Mouse (Mus musculus) midbrain, postnatal 0 days (tissue): ENCODE results near the gene Slc25a19. TPM values are rescaled to one million over a fixed set of nuclear protein-coding genes. Genes with fewer than 3 reads are reported as not detected.

Source experiments
- ATAC-seq: fragments of 200-750 bp; cut with Nextera tagmentation; 2 replicates; pipeline ENCODE4 v1.8.0; 2017; ENCODE audit warnings: moderate number of reproducible peaks, mild to moderate bottlenecking, moderate TSS enrichment, moderate library complexity; ENCODE audit not compliant: low FRiP score
- DNase-seq: peaks from one replicate; pipeline ENCODE4 v3.0.0-alpha.2; 2015; ENCODE audit warnings: low spot score
- H3K27ac ChIP-seq: fragments of 300-500 bp; sonication (generic); 2 replicates; pipeline ENCODE4 v1.5.1; 2014; ENCODE audit warnings: low read depth, mild to moderate bottlenecking, low read length, mixed read lengths
- H3K27me3 ChIP-seq: fragments of 300-500 bp; sonication (generic); 2 replicates; pipeline ENCODE4 v1.6.1; 2014; ENCODE audit warnings: low read length, control low read depth, mixed read lengths; ENCODE audit not compliant: insufficient read depth
- H3K36me3 ChIP-seq: fragments of 300-500 bp; sonication (generic); 2 replicates; pipeline ENCODE4 v1.6.1; 2014; ENCODE audit warnings: low read length, control low read depth, mixed read lengths; ENCODE audit not compliant: insufficient read depth
- H3K4me1 ChIP-seq: fragments of 300-500 bp; sonication (generic); 2 replicates; pipeline ENCODE4 v1.6.1; 2014; ENCODE audit warnings: mild to moderate bottlenecking, control low read depth, antibody characterized with exemption, low read length, mixed read lengths; ENCODE audit not compliant: insufficient read depth
- H3K4me2 ChIP-seq: fragments of 300-500 bp; sonication (generic); 2 replicates; pipeline ENCODE4 v1.6.1; 2014; ENCODE audit warnings: low read depth, mild to moderate bottlenecking, low read length, mixed read lengths; ENCODE audit not compliant: poor library complexity, severe bottlenecking
- H3K4me3 ChIP-seq: fragments of 300-500 bp; sonication (generic); 2 replicates; pipeline ENCODE4 v1.5.1; 2014; ENCODE audit warnings: low read depth, mild to moderate bottlenecking, low read length, moderate library complexity
- H3K9ac ChIP-seq: fragments of 300-500 bp; sonication (generic); replicated peaks from 2 replicates; pipeline ENCODE4 v1.6.1; 2014; ENCODE audit warnings: mild to moderate bottlenecking, low read length, moderate library complexity, mixed read lengths; ENCODE audit not compliant: poor library complexity, severe bottlenecking
- H3K9me3 ChIP-seq: fragments of 300-500 bp; sonication (generic); 2 replicates; pipeline ENCODE4 v1.6.1; 2016; ENCODE audit warnings: low read length, control low read depth
- CTCF ChIP-seq: IDR thresholded peaks from 2 replicates; pipeline ENCODE4 v1.5.1; 2016; ENCODE audit warnings: antibody characterized with exemption, mild to moderate bottlenecking
- whole genome bisulfite sequencing: fragments of 180-500 bp; shearing (Covaris S2); extraction: QIAGEN DNeasy Blood & Tissue Kit; methylation state at CpG from one replicate; pipeline ENCODE4 v1.1.7; 2014; 5-methylcytosine and 5-hydroxymethylcytosine counted together
- polyA plus RNA-seq: library from polyadenylated mRNA; unstranded; fragments of >200 nt; fragmentation: Nextera tagmentation; extraction: Ambion mirVana; gene quantifications from 2 replicates; pipeline ENCODE4 v1.2.1, GENCODE M21; 2015
- total RNA-seq: library from RNA; depleted of rRNA; stranded (reverse); fragments of >200 nt; gene quantifications from 2 replicates; pipeline ENCODE4 v1.2.3, GENCODE M21; 2014

Slc25a19 gene
- total and polyA plus RNA-seq, 2 experiments from 2014 or later, result 35.7 to 49.6 TPM

- WGBS, result 85% methylated on average over 16 of the region's 16 CpGs
- ATAC-seq (no peak), DNase-seq (no peak)
- Histone ChIP-seq H3K36me3 (peaks cover 38% of the 10 kb centered on the region), H3K27me3 (no peaks in the 10 kb centered on the region), H3K4me2 (no peak overlapping the region), H3K9ac (no peak overlapping the region), H3K9me3 (no peaks in the 10 kb centered on the region), H3K4me3 (no peak overlapping the region), H3K4me1 (no peaks in the 10 kb centered on the region), H3K27ac (no peak overlapping the region)
- no peak for TF ChIP-seq CTCF
Measured at GRCm38 (mm10) chr11:115618732-115619516, 9.2 kb downstream of the Slc25a19 start.

GRCm38 (mm10) chr11:115618001-115618400 lies 10.1 kb downstream of the Slc25a19 start:
- Histone ChIP-seq H3K27ac (no peak overlapping the region), H3K9ac (no peak overlapping the region), H3K4me1 (no peaks in the 10 kb centered on the region), H3K4me3 (no peak overlapping the region), H3K9me3 (no peaks in the 10 kb centered on the region), H3K27me3 (no peaks in the 10 kb centered on the region), H3K4me2 (no peak overlapping the region), H3K36me3 (peaks cover 36% of the 10 kb centered on the region)
- 77% methylated on average over 2 of the region's 2 CpGs for WGBS
- DNase-seq (no peak), ATAC-seq (no peak)
- TF ChIP-seq CTCF, result no peak

- 87% methylated on average over 6 of the region's 6 CpGs for WGBS
- Histone ChIP-seq H3K4me2 (no peak overlapping the region), H3K4me3 (no peak overlapping the region), H3K36me3 (peaks cover 27% of the 10 kb centered on the region), H3K9me3 (no peaks in the 10 kb centered on the region), H3K4me1 (no peaks in the 10 kb centered on the region), H3K27me3 (no peaks in the 10 kb centered on the region), H3K27ac (no peak overlapping the region), H3K9ac (no peak overlapping the region)
- ATAC-seq (no peak), DNase-seq (no peak)
- TF ChIP-seq CTCF, result no peak
Measured at GRCm38 (mm10) chr11:115616893-115617292, 11.2 kb downstream of the Slc25a19 start.

- DNase-seq (no peak), ATAC-seq (no peak)
- Histone ChIP-seq H3K9me3 (no peaks in the 10 kb centered on the region), H3K27ac (no peak overlapping the region), H3K4me1 (no peaks in the 10 kb centered on the region), H3K27me3 (no peaks in the 10 kb centered on the region), H3K9ac (no peak overlapping the region), H3K36me3 (peaks cover 27% of the 10 kb centered on the region), H3K4me2 (no peak overlapping the region), H3K4me3 (no peak overlapping the region)
- no peak for TF ChIP-seq CTCF
- 94% methylated on average over 7 of the region's 7 CpGs for WGBS
Measured at GRCm38 (mm10) chr11:115616371-115616770, 11.7 kb downstream of the Slc25a19 start.

GRCm38 (mm10) chr11:115615875-115616274 lies 12.2 kb downstream of the Slc25a19 start:
- DNase-seq, result no peak
- Histone ChIP-seq H3K4me2 (no peak overlapping the region), H3K36me3 (peaks cover 27% of the 10 kb centered on the region), H3K27me3 (no peaks in the 10 kb centered on the region), H3K27ac (no peak overlapping the region), H3K4me1 (no peaks in the 10 kb centered on the region), H3K4me3 (no peak overlapping the region), H3K9ac (no peak overlapping the region), H3K9me3 (no peaks in the 10 kb centered on the region)
- no peak for TF ChIP-seq CTCF
- WGBS, result 92% methylated on average over 6 of the region's 6 CpGs
- ATAC-seq, result no peak

GRCm38 (mm10) chr11:115615108-115615825 lies 12.8 kb downstream of the Slc25a19 start:
- Histone ChIP-seq H3K9me3 (no peaks in the 10 kb centered on the region), H3K27me3 (no peaks in the 10 kb centered on the region), H3K27ac (no peak overlapping the region), H3K4me1 (no peaks in the 10 kb centered on the region), H3K4me2 (no peak overlapping the region), H3K9ac (no peak overlapping the region), H3K4me3 (no peak overlapping the region), H3K36me3 (peaks cover 21% of the 10 kb centered on the region)
- ATAC-seq, result no peak
- no peak for DNase-seq
- no peak for TF ChIP-seq CTCF
- WGBS, result 88% methylated on average over 15 of the region's 15 CpGs
